Comparison of ENCODE assay signal across 22 mouse cellular contexts in genomic region chr3:34119869-34120268, GRCm38 (mm10). TPM values are rescaled to one million over a fixed set of nuclear protein-coding genes. Genes with fewer than 3 reads are reported as not detected.
A peak's percentile ranks its signal among the peaks of the same experiment; 100 is the strongest.
DNase-seq lines count a peak whose midpoint lies in the region; ATAC-seq and TF ChIP-seq lines count a peak whose summit lies in the region.
"Had no signal": no experiment of that assay in that cellular context is flagged by ENCODE, and none has a peak within 500 bp of the region (broad histone marks: within the 10 kb centered on the region; RNA-seq: fewer than 3 reads in every experiment).

No protein-coding gene starts in this region.

- 70% methylated on average over 4 of the region's 4 CpGs for WGBS in kidney, embryonic 14.5 days
- 63% methylated on average over 4 of the region's 4 CpGs for WGBS in small intestine, adult 2 months

- no peak overlapping the region for H3K27ac ChIP-seq in kidney, embryonic 14.5 days (ENCODE audit: low read depth, low read length)
- peak overlapping the region; percentile 61 for H3K27ac ChIP-seq in small intestine, adult 2 months (ENCODE audit: insufficient read depth, low read depth, low read length)
- H3K27ac ChIP-seq: embryonic facial prominence, embryonic 10.5 days; forebrain, embryonic 13.5 days; hindbrain, embryonic 10.5 days; hindbrain, embryonic 14.5 days had no signal

- no peaks in the 10 kb centered on the region for H3K4me1 ChIP-seq in kidney, embryonic 14.5 days (ENCODE audit: control insufficient read depth, insufficient read depth, low read length)
- peaks cover 1% of the 10 kb centered on the region; the same call in 1 of the 2 replicates for H3K4me1 ChIP-seq in small intestine, adult 2 months (ENCODE audit: control insufficient read depth, insufficient read depth, insufficient read length, low read length)
- H3K4me1 ChIP-seq: embryonic facial prominence, embryonic 10.5 days; heart, embryonic 12.5 days had no signal

- no peaks in the 10 kb centered on the region for H3K9me3 ChIP-seq in kidney, embryonic 14.5 days (ENCODE audit: control insufficient read depth, low read length)
- H3K9me3 ChIP-seq: embryonic facial prominence, embryonic 10.5 days; forebrain, embryonic 13.5 days; heart, embryonic 12.5 days; hindbrain, embryonic 10.5 days had no signal

- no peak overlapping the region for H3K4me2 ChIP-seq in kidney, embryonic 14.5 days (replicated peaks; ENCODE audit: low read depth, low read length)
- H3K4me2 ChIP-seq: forebrain, embryonic 13.5 days; heart, embryonic 12.5 days; hindbrain, embryonic 14.5 days had no signal

- H3K9ac ChIP-seq in kidney, embryonic 14.5 days (ENCODE audit: low read depth, low read length): no peak overlapping the region
- H3K9ac ChIP-seq: forebrain, embryonic 13.5 days; forebrain, postnatal 0 days; heart, embryonic 12.5 days; hindbrain, embryonic 14.5 days had no signal

- no peaks in the 10 kb centered on the region for H3K27me3 ChIP-seq in kidney, embryonic 14.5 days (ENCODE audit: control insufficient read depth, insufficient read depth, low read length)
- H3K27me3 ChIP-seq in small intestine, adult 2 months (ENCODE audit: control insufficient read depth, insufficient read depth, low read length): no peaks in the 10 kb centered on the region
- H3K27me3 ChIP-seq: CH12.LX; forebrain, embryonic 13.5 days; heart, embryonic 12.5 days had no signal

- H3K36me3 ChIP-seq in kidney, embryonic 14.5 days (ENCODE audit: control insufficient read depth, insufficient read depth, low read length): no peaks in the 10 kb centered on the region
- no peaks in the 10 kb centered on the region for H3K36me3 ChIP-seq in small intestine, adult 2 months (ENCODE audit: control insufficient read depth, insufficient read depth, low read length)
- H3K36me3 ChIP-seq: embryonic facial prominence, embryonic 10.5 days; heart, embryonic 12.5 days; hindbrain, embryonic 10.5 days had no signal

- no peak overlapping the region for H3K4me3 ChIP-seq in kidney, embryonic 14.5 days (ENCODE audit: low read length)
- no peak overlapping the region for H3K4me3 ChIP-seq in small intestine, adult 2 months (ENCODE audit: low read depth, low read length)
- H3K4me3 ChIP-seq: embryonic facial prominence, embryonic 10.5 days; forebrain, embryonic 13.5 days; heart, embryonic 12.5 days; hindbrain, embryonic 10.5 days had no signal

- TF ChIP-seq CTCF in small intestine, adult 2 months (IDR thresholded peaks at IDR 0.05; ENCODE audit: extremely low read depth, insufficient read length, insufficient replicate concordance, low read depth, low read length): no peak

- peak; percentile 9 for DNase-seq in kidney, adult 18-20 months
- no peak for DNase-seq in kidney, postnatal 4 days
- DNase-seq in kidney, postnatal 36 days: peak; percentile 20 to 50
- DNase-seq in brain, adult 2 months (ENCODE audit: low read depth, low spot score): peak; percentile 69
- no peak for DNase-seq in cerebellum, postnatal 25 days
- DNase-seq: adrenal gland, adult 2 months; adrenal gland, postnatal 25 days; cerebellum, adult 11 months; cerebellum, adult 8-10 months; cerebellum, postnatal 14 days; forebrain, postnatal 0 days; gastrocnemius, postnatal 14 days had no signal

- no peak for ATAC-seq in kidney, embryonic 14.5 days (ENCODE audit: low FRiP score, low TSS enrichment)
- ATAC-seq: activated CD4-positive, CD25-positive, alpha-beta regulatory T cell, adult 4 months; forebrain, embryonic 13.5 days; forebrain, postnatal 0 days; Patski had no signal

- no peak for TF ChIP-seq POLR2A in small intestine, adult 2 months (IDR thresholded peaks at IDR 0.05; ENCODE audit: low read depth, low read length)

RNA-seq across cellular contexts. Expression of gene Dnajc19, which starts 38.7 kb away (rescaled TPM):
- polyA plus RNA-seq in kidney, embryonic 14.5 days (2014; fragmentation: Nextera tagmentation; extraction: Ambion mirVana): 169 and 238 TPM in 2 replicates
- polyA plus RNA-seq in small intestine, adult 2 months (2012; rRNA removed): 48.6 and 89.4 TPM in 2 replicates

Comparison
In these comparisons a context has a peak if more than half of its experiments do, and no peak if none do; other contexts are left out.
1. DNase-seq: peak in kidney, adult 18-20 months (single experiment), kidney, postnatal 36 days (2 of 2) and brain, adult 2 months (single experiment); none in kidney, postnatal 4 days (0 of 2) and cerebellum, postnatal 25 days (0 of 2).